ENCODE assay signal across 15 mouse cellular contexts in genomic region chr1:127854486-127855222, GRCm38 (mm10). TPM values are rescaled to one million over a fixed set of nuclear protein-coding genes. Genes with fewer than 3 reads are reported as not detected.
A peak's percentile ranks its signal among the peaks of the same experiment; 100 is the strongest.
DNase-seq lines count a peak whose midpoint lies in the region; ATAC-seq lines count a peak whose summit lies in the region.
"Had no signal": no experiment of that assay in that cellular context is flagged by ENCODE, and none has a peak within 500 bp of the region (broad histone marks: within the 10 kb centered on the region; RNA-seq: fewer than 3 reads in every experiment).

Gene Map3k19 (minus strand): TSS chr1:127855031.

- no peak within 1 kb of the TSS for H3K27ac ChIP-seq in forebrain, embryonic 14.5 days (ENCODE audit: low read depth, low read length)
- H3K27ac ChIP-seq in forebrain, embryonic 16.5 days (ENCODE audit: low read length) = no peak within 1 kb of the TSS
- H3K27ac ChIP-seq: heart, embryonic 15.5 days; limb, embryonic 13.5 days had no signal

- WGBS in forebrain, embryonic 14.5 days = 78% methylated on average over 14 of the region's 14 CpGs
- WGBS in forebrain, embryonic 16.5 days = 69% methylated on average over 14 of the region's 14 CpGs

- H3K9ac ChIP-seq in forebrain, embryonic 14.5 days (ENCODE audit: low read length) = no peak within 1 kb of the TSS
- H3K9ac ChIP-seq in forebrain, embryonic 16.5 days (replicated peaks; ENCODE audit: low read depth, low read length) = no peak within 1 kb of the TSS
- H3K9ac ChIP-seq: heart, embryonic 15.5 days; limb, embryonic 13.5 days had no signal

- no peak within 1 kb of the TSS for H3K4me2 ChIP-seq in forebrain, embryonic 14.5 days (ENCODE audit: low read length)
- no peak within 1 kb of the TSS for H3K4me2 ChIP-seq in forebrain, embryonic 16.5 days (ENCODE audit: low read length)
- H3K4me2 ChIP-seq: heart, embryonic 15.5 days; limb, embryonic 13.5 days had no signal

- no peaks in the 10 kb centered on the region for H3K4me1 ChIP-seq in forebrain, embryonic 14.5 days (ENCODE audit: control insufficient read depth, insufficient read depth, low read length)
- no peaks in the 10 kb centered on the region for H3K4me1 ChIP-seq in forebrain, embryonic 16.5 days (replicated peaks; ENCODE audit: control insufficient read depth, insufficient read depth, low read length)
- H3K4me1 ChIP-seq: heart, embryonic 15.5 days; limb, embryonic 13.5 days had no signal

- no peaks in the 10 kb centered on the region for H3K27me3 ChIP-seq in forebrain, embryonic 14.5 days (replicated peaks; ENCODE audit: control insufficient read depth, insufficient read depth, low read length)
- H3K27me3 ChIP-seq in forebrain, embryonic 16.5 days (replicated peaks; ENCODE audit: control insufficient read depth, insufficient read depth, low read length) = no peaks in the 10 kb centered on the region
- H3K27me3 ChIP-seq: heart, embryonic 15.5 days; limb, embryonic 13.5 days; megakaryocyte, embryonic 14.5 days had no signal

- no peak for ATAC-seq in forebrain, embryonic 14.5 days
- no peak for ATAC-seq in forebrain, embryonic 16.5 days
- ATAC-seq in inflammation-experienced regulatory T-cells, adult 6 months = no peak

- peaks cover 8% of the 10 kb centered on the region; the same call in 1 of the 2 replicates for H3K9me3 ChIP-seq in forebrain, embryonic 14.5 days (replicated peaks; ENCODE audit: control insufficient read depth, low read length)
- H3K9me3 ChIP-seq in forebrain, embryonic 16.5 days (ENCODE audit: control insufficient read depth, low read length) = peaks cover 6% of the 10 kb centered on the region; the same call in 1 of the 2 replicates
- H3K9me3 ChIP-seq: heart, embryonic 15.5 days had no signal

- H3K36me3 ChIP-seq in forebrain, embryonic 14.5 days (ENCODE audit: control insufficient read depth, insufficient read depth, low read length) = no peaks in the 10 kb centered on the region
- H3K36me3 ChIP-seq in forebrain, embryonic 16.5 days (ENCODE audit: control insufficient read depth, insufficient read depth) = no peaks in the 10 kb centered on the region
- H3K36me3 ChIP-seq: heart, embryonic 15.5 days; limb, embryonic 13.5 days had no signal

- DNase-seq in forebrain, embryonic 14.5 days (ENCODE audit: low spot score) = peak; percentile 2
- peak; percentile 13 for DNase-seq in lung, postnatal 10 days
- DNase-seq in lung, postnatal 14 days = no peak
- peak; percentile 29 for DNase-seq in layer of hippocampus, adult 9-11 months
- peak; percentile 51 for DNase-seq in right cerebral cortex, adult 18-20 months
- no peak for DNase-seq in spleen, postnatal 10 days (ENCODE audit: low spot score in 2 of 2)
- DNase-seq: cerebellum, adult 11 months; kidney, adult 11 months; thymus, adult 2 months had no signal

- no peak within 1 kb of the TSS for H3K4me3 ChIP-seq in forebrain, embryonic 14.5 days (ENCODE audit: low read depth, low read length)
- no peak within 1 kb of the TSS for H3K4me3 ChIP-seq in forebrain, embryonic 16.5 days (replicated peaks; ENCODE audit: low read length)
- H3K4me3 ChIP-seq: erythroblast, embryonic 14.5 days; heart, embryonic 15.5 days; limb, embryonic 13.5 days; megakaryocyte, embryonic 14.5 days had no signal

RNA-seq across cellular contexts. Expression of gene Map3k19, which starts in this region (rescaled TPM):
- 0.27 and 0.36 TPM in 2 replicates for polyA plus RNA-seq in forebrain, embryonic 14.5 days (2014; fragmentation: Nextera tagmentation; extraction: Ambion mirVana)
- polyA plus RNA-seq in forebrain, embryonic 16.5 days (2015; fragmentation: Nextera tagmentation; extraction: Ambion mirVana) = 0.20 and 0.42 TPM in 2 replicates
- polyA plus RNA-seq in inflammation-experienced regulatory T-cells, adult 6 months (2017; shearing (Covaris generic)) = 1 to 10 TPM in 1 of 3 experiments, under 1 TPM in 1, not detected in 1; 0.32 to 1.2 TPM
- polyA plus RNA-seq: erythroblast, embryonic 14.5 days; limb, embryonic 13.5 days had no signal

Comparison
In these comparisons a context has a peak if more than half of its experiments do, and no peak if none do; other contexts are left out.
1. DNase-seq: peak in lung, postnatal 10 days (single experiment), layer of hippocampus, adult 9-11 months (single experiment) and right cerebral cortex, adult 18-20 months (single experiment); none in lung, postnatal 14 days (single experiment) and spleen, postnatal 10 days (0 of 2).
2. Peak in DNase-seq in forebrain, embryonic 14.5 days; RNA of the gene not detected or under 1 TPM.